Mouse (Mus musculus): ENCODE measurements around the gene Svep1. TPM values are rescaled to one million over a fixed set of nuclear protein-coding genes. Genes with fewer than 3 reads are reported as not detected.

Svep1 gene
- total RNA-seq, 1 experiment from 2014 or later, result 0.05 TPM

- ATAC-seq (replicated peaks; ENCODE audit: low read depth, poor library complexity, severe bottlenecking), result peak; percentile 94
Measured at GRCm38 (mm10) chr4:58097732-58098131, 108.9 kb downstream of the Svep1 start.

- no peak for ATAC-seq (replicated peaks; ENCODE audit: low read depth, poor library complexity, severe bottlenecking)
Measured at GRCm38 (mm10) chr4:58086738-58087137, 119.9 kb downstream of the Svep1 start.

GRCm38 (mm10) chr4:58086151-58086550 is 120.5 kb downstream of the Svep1 start:
- peak; percentile 50 for ATAC-seq (replicated peaks; ENCODE audit: low read depth, poor library complexity, severe bottlenecking)

GRCm38 (mm10) chr4:58085340-58085739 is 121.3 kb downstream of the Svep1 start:
- no peak for ATAC-seq (replicated peaks; ENCODE audit: low read depth, poor library complexity, severe bottlenecking)

GRCm38 (mm10) chr4:58084155-58084554 is 122.5 kb downstream of the Svep1 start:
- no peak for ATAC-seq (replicated peaks; ENCODE audit: low read depth, poor library complexity, severe bottlenecking)

- peak; percentile 71 for ATAC-seq (replicated peaks; ENCODE audit: low read depth, poor library complexity, severe bottlenecking)
Measured at GRCm38 (mm10) chr4:58082588-58082987, 124.1 kb downstream of the Svep1 start.

- ATAC-seq (replicated peaks; ENCODE audit: low read depth, poor library complexity, severe bottlenecking), result peak; percentile 71; the same call in 1 of the 2 replicates
Measured at GRCm38 (mm10) chr4:58079631-58080030, 127.0 kb downstream of the Svep1 start.

GRCm38 (mm10) chr4:58077950-58078349 is 128.7 kb downstream of the Svep1 start:
- no peak for ATAC-seq (replicated peaks; ENCODE audit: low read depth, poor library complexity, severe bottlenecking)

GRCm38 (mm10) chr4:58077536-58077935 is 129.1 kb downstream of the Svep1 start:
- no peak for ATAC-seq (replicated peaks; ENCODE audit: low read depth, poor library complexity, severe bottlenecking)

GRCm38 (mm10) chr4:58072888-58073287 is 133.8 kb downstream of the Svep1 start:
- ATAC-seq (replicated peaks; ENCODE audit: low read depth, poor library complexity, severe bottlenecking), result no peak

- no peak for ATAC-seq (replicated peaks; ENCODE audit: low read depth, poor library complexity, severe bottlenecking)
Measured at GRCm38 (mm10) chr4:58068886-58069285, 137.8 kb downstream of the Svep1 start.

- ATAC-seq (replicated peaks; ENCODE audit: low read depth, poor library complexity, severe bottlenecking), result no peak
Measured at GRCm38 (mm10) chr4:58064721-58065120, 141.9 kb downstream of the Svep1 start.

GRCm38 (mm10) chr4:58062933-58063332 is 143.7 kb downstream of the Svep1 start:
- ATAC-seq (replicated peaks; ENCODE audit: low read depth, poor library complexity, severe bottlenecking), result peak; percentile 47; the same call in 1 of the 2 replicates

GRCm38 (mm10) chr4:58055653-58056052 is 151.0 kb downstream of the Svep1 start:
- no peak for ATAC-seq (replicated peaks; ENCODE audit: low read depth, poor library complexity, severe bottlenecking)

- ATAC-seq (replicated peaks; ENCODE audit: low read depth, poor library complexity, severe bottlenecking), result no peak
Measured at GRCm38 (mm10) chr4:58054441-58054840, 152.2 kb downstream of the Svep1 start.

GRCm38 (mm10) chr4:58050746-58051145 is 155.9 kb downstream of the Svep1 start:
- peak; percentile 93 for ATAC-seq (replicated peaks; ENCODE audit: low read depth, poor library complexity, severe bottlenecking)

- peak; percentile 70 for ATAC-seq (replicated peaks; ENCODE audit: low read depth, poor library complexity, severe bottlenecking)
Measured at GRCm38 (mm10) chr4:58050276-58050675, 156.4 kb downstream of the Svep1 start.

GRCm38 (mm10) chr4:58044833-58045232 is 161.8 kb downstream of the Svep1 start:
- ATAC-seq (replicated peaks; ENCODE audit: low read depth, poor library complexity, severe bottlenecking), result no peak

GRCm38 (mm10) chr4:58044356-58044755 is 162.3 kb downstream of the Svep1 start:
- no peak for ATAC-seq (replicated peaks; ENCODE audit: low read depth, poor library complexity, severe bottlenecking)

- ATAC-seq (replicated peaks; ENCODE audit: low read depth, poor library complexity, severe bottlenecking), result peak; percentile 73
Measured at GRCm38 (mm10) chr4:58040093-58040492, 166.6 kb downstream of the Svep1 start.

- no peak for ATAC-seq (replicated peaks; ENCODE audit: low read depth, poor library complexity, severe bottlenecking)
Measured at GRCm38 (mm10) chr4:58037096-58037705, 169.5 kb downstream of the Svep1 start.

GRCm38 (mm10) chr4:58034663-58035062 is 172.0 kb downstream of the Svep1 start:
- ATAC-seq (replicated peaks; ENCODE audit: low read depth, poor library complexity, severe bottlenecking), result 0 out of 2 replicates have a peak, but pooled peaks have one; percentile 39
